22 mouse cellular contexts compared by ENCODE assay signal in the genomic region with DNA sequence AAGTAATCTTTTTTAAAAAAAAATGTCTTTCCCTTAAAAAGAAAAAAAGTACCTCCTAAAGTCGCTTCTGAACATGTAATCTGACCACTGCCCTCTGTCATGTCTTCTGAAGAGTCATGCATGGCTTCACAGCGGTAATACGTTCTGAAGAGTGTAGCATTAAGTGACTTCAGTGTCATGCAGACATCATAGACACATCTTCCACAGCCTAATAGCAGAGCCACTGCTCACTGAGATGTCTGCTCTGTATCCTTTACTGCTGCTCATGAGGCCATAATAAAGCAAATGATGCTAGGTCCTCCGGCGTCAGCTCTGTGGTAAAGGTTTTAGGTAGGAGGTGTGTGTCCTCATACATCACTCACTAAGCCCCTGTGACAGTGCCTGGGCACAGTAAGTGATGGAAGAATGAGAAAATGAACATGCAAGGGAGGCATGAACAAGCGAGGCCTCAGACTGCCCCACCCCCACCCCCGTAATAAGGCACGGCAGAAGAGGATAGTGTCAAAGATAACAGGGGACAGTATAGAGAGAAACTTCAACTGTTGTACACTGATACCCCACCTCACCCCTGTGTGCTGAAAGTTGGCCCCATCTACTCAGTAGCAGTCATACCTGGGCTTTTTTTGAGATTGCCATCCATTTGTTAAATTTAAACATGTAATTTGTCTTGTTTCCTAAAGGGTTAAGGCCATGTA. TPM values are rescaled to one million over a fixed set of nuclear protein-coding genes. Genes with fewer than 3 reads are reported as not detected.
DNase-seq lines count a peak whose midpoint lies in the region; ATAC-seq and TF ChIP-seq lines count a peak whose summit lies in the region.
"Had no signal": no experiment of that assay in that cellular context is flagged by ENCODE, and none has a peak within 500 bp of the region (broad histone marks: within the 10 kb centered on the region; RNA-seq: fewer than 3 reads in every experiment).

No protein-coding gene starts in this region.

- peak; percentile 57; the same call in 1 of the 2 replicates for TF ChIP-seq EP300 in liver, embryonic 14.5 days (IDR thresholded peaks at IDR 0.05; ENCODE audit: low read depth)

- no peaks in the 10 kb centered on the region for H3K9me3 ChIP-seq in liver, embryonic 14.5 days (ENCODE audit: control insufficient read depth, low read length)
- H3K9me3 ChIP-seq: embryonic facial prominence, embryonic 13.5 days; forebrain, embryonic 12.5 days; heart, embryonic 10.5 days; hindbrain, embryonic 10.5 days; intestine, embryonic 15.5 days had no signal

- no peak for TF ChIP-seq POLR2A in lung, adult 2 months (IDR thresholded peaks at IDR 0.05; ENCODE audit: borderline replicate concordance, extremely low read depth, low read depth, low read length)

- H3K27me3 ChIP-seq in liver, embryonic 14.5 days (ENCODE audit: control insufficient read depth, insufficient read depth, low read length), result no peaks in the 10 kb centered on the region
- H3K27me3 ChIP-seq: embryonic facial prominence, embryonic 13.5 days; forebrain, embryonic 12.5 days; intestine, embryonic 15.5 days had no signal

- no peak for TF ChIP-seq CTCF in liver, embryonic 14.5 days (IDR thresholded peaks at IDR 0.05; ENCODE audit: low read depth)
- no peak for TF ChIP-seq CTCF in lung, adult 2 months (IDR thresholded peaks at IDR 0.05; ENCODE audit: insufficient read depth, low read length)

- peak; percentile 91 for ATAC-seq in liver, embryonic 14.5 days (ENCODE audit: insufficient read depth)
- ATAC-seq: CD4-positive, CD25-positive, alpha-beta regulatory T cell, adult 4 months; forebrain, embryonic 16.5 days; intestine, embryonic 15.5 days had no signal

- H3K4me2 ChIP-seq in liver, embryonic 14.5 days (ENCODE audit: low read depth), result no peak overlapping the region
- H3K4me2 ChIP-seq: embryonic facial prominence, embryonic 13.5 days; forebrain, embryonic 12.5 days; hindbrain, embryonic 14.5 days; intestine, embryonic 15.5 days had no signal

- no peak overlapping the region; the same call in 1 of the 2 replicates for H3K27ac ChIP-seq in liver, embryonic 14.5 days
- H3K27ac ChIP-seq: embryonic facial prominence, embryonic 13.5 days; forebrain, embryonic 12.5 days; gastrocnemius, adult 2 months; heart, embryonic 10.5 days; hindbrain, embryonic 10.5 days; hindbrain, embryonic 14.5 days; intestine, embryonic 15.5 days had no signal

- DNase-seq in heart, adult 11 months, result peak; percentile 74
- no peak for DNase-seq in heart, adult 9 months (ENCODE audit: low spot score in 2 of 2)
- DNase-seq in c-Kit-positive CD71-positive TER-119-positive erythroid progenitor cells, embryonic 14.5 days (ENCODE audit: low spot score), result peak; percentile 53
- peak; percentile 18 to 28 (median 19) for DNase-seq in liver, embryonic 14.5 days (ENCODE audit: low read depth in 3 of 3, low spot score in 3 of 3)
- no peak for DNase-seq in lung, adult 2 months
- DNase-seq in embryo, embryonic 10 days (ENCODE audit: low spot score), result no peak
- no peak for DNase-seq in thymus, postnatal 25 days
- DNase-seq: adrenal gland, postnatal 14 days; B cell, adult 2 months; cerebellum, adult 11 months; cerebellum, adult 8-10 months; cerebellum, postnatal 14 days; gastrocnemius, adult 2 months; gastrocnemius, postnatal 25 days had no signal

- H3K4me1 ChIP-seq in liver, embryonic 14.5 days (replicated peaks; ENCODE audit: control insufficient read depth in 2 of 2, insufficient read depth in 2 of 2, low read length in 1 of 2), result peaks cover 10 to 13% of the 10 kb centered on the region in 2 experiments
- no peaks in the 10 kb centered on the region; the same call in none of the 2 replicates for H3K4me1 ChIP-seq in lung, adult 2 months (ENCODE audit: control insufficient read depth, insufficient read depth, low read length)
- H3K4me1 ChIP-seq: embryonic facial prominence, embryonic 13.5 days; forebrain, embryonic 12.5 days; hindbrain, embryonic 10.5 days; intestine, embryonic 15.5 days had no signal

- H3K36me3 ChIP-seq in liver, embryonic 14.5 days (replicated peaks; ENCODE audit: control insufficient read depth, insufficient read depth, low read depth), result peaks cover 2% of the 10 kb centered on the region; the same call in 1 of the 2 replicates

- no peak overlapping the region; the same call in 1 of the 2 replicates for H3K9ac ChIP-seq in liver, embryonic 14.5 days (replicated peaks)
- H3K9ac ChIP-seq: embryonic facial prominence, embryonic 13.5 days; forebrain, embryonic 12.5 days; hindbrain, embryonic 14.5 days; intestine, embryonic 15.5 days had no signal

- no peak overlapping the region for H3K4me3 ChIP-seq in liver, embryonic 14.5 days (ENCODE audit: insufficient read depth in 1 of 2, low read depth in 2 of 2, low read length in 2 of 2)
- no peak overlapping the region for H3K4me3 ChIP-seq in lung, adult 2 months (replicated peaks; ENCODE audit: extremely low read depth, low read depth, low read length)
- H3K4me3 ChIP-seq: embryonic facial prominence, embryonic 13.5 days; forebrain, embryonic 12.5 days; gastrocnemius, adult 2 months; heart, embryonic 10.5 days; hindbrain, embryonic 10.5 days; intestine, embryonic 15.5 days had no signal

- 56% methylated on average over 8 of the region's 8 CpGs for WGBS in liver, embryonic 14.5 days (ENCODE audit: insufficient replicate concordance)
- WGBS in lung, adult 2 months, result 85% methylated on average over 8 of the region's 8 CpGs

RNA-seq across cellular contexts. Expression of gene Atg16l2, which starts 29.4 kb away (rescaled TPM):
- 3.1 and 3.5 TPM in 2 replicates for polyA plus RNA-seq in liver, embryonic 14.5 days (2012; rRNA removed)
- 1.3 and 1.8 TPM in 2 replicates for polyA plus RNA-seq in liver, embryonic 14.5 days (2014; fragmentation: Nextera tagmentation; extraction: Ambion mirVana)
- polyA plus RNA-seq in lung, adult 2 months (2012; rRNA removed), result 23.3 and 28.5 TPM in 2 replicates

RNA-seq across cellular contexts. Expression of gene Stard10, which starts 44.3 kb away (rescaled TPM):
- polyA plus RNA-seq in liver, embryonic 14.5 days (2012; rRNA removed), result 71.0 and 71.8 TPM in 2 replicates
- 98.2 and 102 TPM in 2 replicates for polyA plus RNA-seq in liver, embryonic 14.5 days (2014; fragmentation: Nextera tagmentation; extraction: Ambion mirVana)
- 104 and 107 TPM in 2 replicates for polyA plus RNA-seq in lung, adult 2 months (2012; rRNA removed)

Comparison
In these comparisons a context has a peak if more than half of its experiments do, and no peak if none do; other contexts are left out.
1. DNase-seq: peak in heart, adult 11 months (single experiment), c-Kit-positive CD71-positive TER-119-positive erythroid progenitor cells, embryonic 14.5 days (single experiment) and liver, embryonic 14.5 days (3 of 3); none in heart, adult 9 months (0 of 2), lung, adult 2 months (single experiment), embryo, embryonic 10 days (single experiment) and thymus, postnatal 25 days (single experiment).